Comparison of ENCODE assay signal across 8 mouse cellular contexts in the genomic region with DNA sequence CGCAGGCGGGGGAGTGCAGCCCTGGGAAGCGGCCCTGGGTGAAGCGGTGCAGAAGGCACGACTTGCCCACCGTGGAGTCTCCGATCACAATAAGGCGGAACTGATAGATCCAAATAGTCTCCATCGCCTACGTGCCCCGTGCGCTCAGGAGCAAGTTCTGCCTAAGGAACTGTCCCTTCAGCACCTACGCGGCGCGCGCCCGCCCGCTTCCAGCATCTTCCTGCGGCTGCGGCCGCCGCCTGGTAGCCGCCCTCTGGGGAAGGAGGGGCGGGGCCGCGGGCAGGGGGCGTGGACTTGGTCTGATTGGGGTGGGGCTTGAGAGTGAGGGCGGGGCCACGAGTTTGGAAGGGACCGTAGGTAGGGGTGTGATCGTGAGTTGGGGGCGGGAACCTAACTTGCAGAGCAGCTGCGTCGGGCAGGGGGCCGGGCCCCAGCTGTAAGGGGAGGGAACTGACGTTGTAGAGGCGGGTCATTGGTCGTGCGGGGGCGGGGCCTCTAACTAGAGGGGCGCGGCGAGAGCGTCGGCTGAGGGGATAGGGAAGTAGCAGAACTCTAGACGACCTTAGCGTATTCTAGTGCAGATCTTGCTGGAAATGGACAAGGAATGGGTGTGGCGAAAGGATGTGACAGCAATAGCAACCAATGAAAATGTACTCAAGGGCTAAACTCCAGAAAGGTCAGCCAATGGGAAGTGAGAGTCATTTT. TPM values are rescaled to one million over a fixed set of nuclear protein-coding genes. Genes with fewer than 3 reads are reported as not detected.
DNase-seq lines count a peak whose midpoint lies in the region; ATAC-seq and TF ChIP-seq lines count a peak whose summit lies in the region.

Gene Rab39 (minus strand): TSS at position 241 of the 705 bp plus-strand sequence.

- 0 out of 2 replicates have a peak, but pooled peaks cover 16% of the 10 kb centered on the region for H3K27me3 ChIP-seq in intestine, postnatal 0 days (replicated peaks; ENCODE audit: control insufficient read depth, insufficient read depth, low read length)
- H3K27me3 ChIP-seq in midbrain, embryonic 11.5 days (ENCODE audit: control insufficient read depth, insufficient read depth, low read length): no peaks in the 10 kb centered on the region

- no peak for TF ChIP-seq CTCF in intestine, postnatal 0 days (IDR thresholded peaks at IDR 0.05; ENCODE audit: low read depth)

- WGBS in intestine, postnatal 0 days: under 1% methylated on average over 48 of the region's 49 CpGs
- WGBS in midbrain, embryonic 11.5 days: 1% methylated on average over 47 of the region's 49 CpGs

- H3K4me1 ChIP-seq in intestine, postnatal 0 days (replicated peaks; ENCODE audit: control insufficient read depth, insufficient read depth, low read length): peaks cover 8% of the 10 kb centered on the region
- H3K4me1 ChIP-seq in midbrain, embryonic 11.5 days (ENCODE audit: control insufficient read depth, insufficient read depth, low read length): no peaks in the 10 kb centered on the region; the same call in 1 of the 2 replicates

- ATAC-seq in intestine, postnatal 0 days: peak; percentile 95
- ATAC-seq in midbrain, embryonic 11.5 days (ENCODE audit: low FRiP score): peak; percentile 98
- ATAC-seq in inflammation-experienced regulatory T-cells, adult 6 months: no peak

- peak within 1 kb of the TSS; percentile 34 for H3K4me3 ChIP-seq in intestine, postnatal 0 days (ENCODE audit: low read depth, low read length)
- H3K4me3 ChIP-seq in midbrain, embryonic 11.5 days (ENCODE audit: low read depth, low read length): peak within 1 kb of the TSS; percentile 72

- H3K9ac ChIP-seq in intestine, postnatal 0 days (ENCODE audit: low read depth, low read length): no peak within 1 kb of the TSS
- H3K9ac ChIP-seq in midbrain, embryonic 11.5 days (ENCODE audit: low read length): peak within 1 kb of the TSS; percentile 68

- H3K36me3 ChIP-seq in intestine, postnatal 0 days (ENCODE audit: control insufficient read depth, insufficient read depth): no peaks in the 10 kb centered on the region
- no peaks in the 10 kb centered on the region for H3K36me3 ChIP-seq in midbrain, embryonic 11.5 days (ENCODE audit: control insufficient read depth, insufficient read depth, low read length)

- no peaks in the 10 kb centered on the region for H3K9me3 ChIP-seq in intestine, postnatal 0 days (ENCODE audit: control insufficient read depth)
- no peaks in the 10 kb centered on the region for H3K9me3 ChIP-seq in midbrain, embryonic 11.5 days (ENCODE audit: control insufficient read depth, low read length)

- peak within 1 kb of the TSS; percentile 71 for H3K4me2 ChIP-seq in intestine, postnatal 0 days (replicated peaks; ENCODE audit: low read depth)
- H3K4me2 ChIP-seq in midbrain, embryonic 11.5 days: peak within 1 kb of the TSS; percentile 75

- intact Hi-C loops in left cerebral cortex, postnatal 4 days (cut with DNase I): loop anchor here (10.0 kb wide), 1 partner anchor 119 kb away; no protein-coding TSS in a partner anchor

- DNase-seq in adrenal gland, postnatal 10 days: peak; percentile 88
- peak; percentile 99 for DNase-seq in embryo, embryonic 9.5 days (ENCODE audit: extremely low spot score)
- peak; percentile 50 to 82 for DNase-seq in gastrocnemius, postnatal 4 days (ENCODE audit: low spot score in 2 of 2)
- DNase-seq in left cerebral cortex, postnatal 4 days: peak; percentile 93
- DNase-seq in midbrain, embryonic 11.5 days (ENCODE audit: low spot score, missing footprints): peak; percentile 99
- DNase-seq in right cerebral cortex, postnatal 4 days: peak; percentile 77

- no peak within 1 kb of the TSS for H3K27ac ChIP-seq in intestine, postnatal 0 days (ENCODE audit: low read depth, low read length)
- H3K27ac ChIP-seq in midbrain, embryonic 11.5 days (ENCODE audit: low read depth, low read length): 0 out of 2 replicates have a peak within 1 kb of the TSS, but pooled peaks have one; percentile 6

RNA-seq across cellular contexts. Expression of gene Rab39, which starts in this region (rescaled TPM):
- under 1 TPM; 0.72 to 0.73 TPM for total RNA-seq in adrenal gland, postnatal 10 days (2021)
- under 1 TPM; 0.10 to 0.15 TPM for total RNA-seq in gastrocnemius, postnatal 4 days (2021)
- 0.25 and 0.33 TPM in 2 replicates for polyA plus RNA-seq in intestine, postnatal 0 days (2015; fragmentation: Nextera tagmentation; extraction: Ambion mirVana)
- 1 to 10 TPM; 2.0 to 2.1 TPM for total RNA-seq in left cerebral cortex, postnatal 4 days (2021)
- polyA plus RNA-seq in midbrain, embryonic 11.5 days (2014; fragmentation: Nextera tagmentation; extraction: Ambion mirVana): 4.6 and 6.2 TPM in 2 replicates
- polyA plus RNA-seq in inflammation-experienced regulatory T-cells, adult 6 months (2017; shearing (Covaris generic)): not detected

Comparison
In these comparisons a context has a peak if more than half of its experiments do, and no peak if none do; other contexts are left out.
1. Peak in DNase-seq in adrenal gland, postnatal 10 days; RNA of the gene not detected or under 1 TPM.
2. Peak in DNase-seq in gastrocnemius, postnatal 4 days; RNA of the gene not detected or under 1 TPM.
3. Peak in ATAC-seq, H3K4me3 ChIP-seq and H3K4me2 ChIP-seq in intestine, postnatal 0 days; RNA of the gene not detected or under 1 TPM.